Mouse (Mus musculus) sigmoid colon, adult 10 weeks (tissue): Measurements from ENCODE around the gene Slc10a1. TPM values are rescaled to one million over a fixed set of nuclear protein-coding genes. Genes with fewer than 3 reads are reported as not detected.

ENCODE experiments used
- polyA plus RNA-seq: library from polyadenylated mRNA; stranded (reverse); fragments of 350-450 nt; fragmentation: Illumina TruSeq; extraction: RNeasy Lipid Tissue Mini Kit (QIAGEN cat#74804); gene quantifications from one replicate; pipeline ENCODE4 v1.2.3, GENCODE M21; 2014; ENCODE audit warnings: low read depth, low replicate concordance

Slc10a1 gene
- polyA plus RNA-seq, result not detected

DNA sequence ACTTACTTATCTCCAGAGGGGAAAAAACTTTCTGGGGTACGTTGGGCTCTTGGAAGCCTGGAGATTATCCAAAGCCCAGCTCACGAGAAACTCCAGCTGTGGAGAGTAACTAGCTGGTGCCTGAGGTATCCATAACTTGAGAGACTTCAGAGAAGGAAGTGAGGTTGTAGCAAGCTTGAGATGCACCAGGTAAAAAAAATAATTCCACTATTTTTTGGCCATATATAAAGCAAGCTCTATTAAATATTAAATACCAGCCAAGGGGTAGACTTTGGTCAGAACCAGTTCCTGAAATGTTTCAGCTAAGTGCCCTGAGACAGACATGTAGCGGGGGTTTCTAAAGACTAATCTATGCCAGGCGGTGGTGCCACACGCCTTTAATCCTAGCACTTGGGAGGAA lies at the start of gene Slc10a1:
Slc10a1 (minus strand) TSS at position 101 of the 400 bp plus-strand sequence.

GRCm38 (mm10) chr12:80945334-80945995 lies 23.0 kb downstream of the Slc10a1 start, which contains the start of gene Srsf5:
Srsf5 (plus strand) TSS chr12:80945504.

Other genes with a start within 250 kb of the Slc10a1 start
- gene Ccdc177, start 208.0 kb downstream of the Slc10a1 start, polyA plus RNA-seq, result 0.41 TPM
- 71.7 TPM for gene Susd6, start 178.2 kb downstream of the Slc10a1 start, polyA plus RNA-seq
- gene Srsf5, start 23.2 kb downstream of the Slc10a1 start, polyA plus RNA-seq, result 800 TPM
- 1.2 TPM for gene Smoc1, start 58.1 kb upstream of the Slc10a1 start, polyA plus RNA-seq